Mouse (Mus musculus) cerebellum, adult 11 months (tissue): Measurements from ENCODE around the gene Car4.

Source experiments
- DNase-seq: peaks from one replicate; pipeline ENCODE4 v3.0.0; 2022

Gene Car4

GRCm38 (mm10) chr11:84957591-84958270 lies at the start of gene Car4:
Gene Car4, plus strand, starts transcription at chr11:84957786.
- peak; percentile 74 for DNase-seq

GRCm38 (mm10) chr11:84908480-84908879 lies 49.1 kb upstream of the Car4 start:
- DNase-seq, result no peak

- DNase-seq, result no peak
Measured at GRCm38 (mm10) chr11:84910411-84910810, 47.2 kb upstream of the Car4 start.

DNA sequence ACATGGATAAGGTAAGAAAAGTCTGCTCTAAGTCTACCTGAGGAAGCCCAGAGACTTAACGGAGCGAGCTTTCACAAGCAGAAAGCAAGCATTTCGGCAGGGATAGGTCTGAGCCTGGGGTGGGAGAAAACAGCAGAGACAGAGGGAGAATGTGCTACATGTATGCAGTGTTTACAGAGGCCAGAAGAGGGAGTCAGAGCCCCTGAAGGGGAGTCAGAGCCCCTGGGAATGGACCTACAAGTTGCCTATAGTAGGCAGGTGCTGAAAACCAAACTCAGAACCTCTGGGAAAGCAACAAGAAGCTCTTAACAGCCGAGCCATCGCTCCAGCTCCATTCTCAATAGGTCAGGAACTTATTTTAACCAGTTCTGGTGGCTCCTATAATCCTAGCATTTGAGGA lies 42.9 kb upstream of the Car4 start:
- no peak for DNase-seq

DNA sequence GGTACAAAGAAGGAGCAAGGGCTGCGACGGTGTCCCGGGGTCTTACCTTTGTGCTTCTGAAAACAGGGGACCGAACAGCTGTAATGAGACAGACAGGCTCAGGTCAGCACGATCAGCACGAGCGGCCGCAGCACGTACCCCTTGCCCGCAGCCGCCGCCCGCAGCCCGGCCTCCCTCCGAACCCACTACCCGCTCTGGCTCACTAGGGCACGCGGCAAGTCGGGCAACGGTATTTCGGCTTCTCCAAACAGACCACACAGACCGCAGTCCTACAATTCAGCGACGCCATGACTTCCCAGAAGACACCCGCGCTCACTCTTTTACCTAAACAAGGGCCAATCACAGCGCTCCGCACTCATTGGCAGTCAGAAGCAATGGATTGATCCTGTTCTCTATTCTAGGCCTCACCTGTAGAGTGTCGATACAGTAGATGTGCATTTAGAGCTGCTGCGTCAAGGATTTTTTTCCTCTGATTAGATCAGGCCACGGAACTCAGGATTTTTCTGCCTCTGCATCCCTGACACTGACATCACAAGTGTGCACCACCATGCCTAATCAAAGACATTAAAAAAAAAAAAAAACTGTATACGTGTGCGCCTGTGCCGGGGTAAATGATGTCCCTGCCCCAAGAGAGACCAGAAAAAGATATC lies 41.4 kb upstream of the Car4 start, which contains the start of gene Znhit3:
TSS of gene Znhit3 (minus strand) at position 314 of the 650 bp plus-strand sequence.
- peak; percentile 78 for DNase-seq

- no peak for DNase-seq
Measured at GRCm38 (mm10) chr11:84916703-84917300, 40.8 kb upstream of the Car4 start.

GRCm38 (mm10) chr11:84918425-84918824 lies 39.2 kb upstream of the Car4 start:
- peak; percentile 92 for DNase-seq

GRCm38 (mm10) chr11:84919276-84919675 lies 38.3 kb upstream of the Car4 start:
- peak; percentile 22 for DNase-seq

GRCm38 (mm10) chr11:84919951-84920350 lies 37.6 kb upstream of the Car4 start:
- no peak for DNase-seq

DNA sequence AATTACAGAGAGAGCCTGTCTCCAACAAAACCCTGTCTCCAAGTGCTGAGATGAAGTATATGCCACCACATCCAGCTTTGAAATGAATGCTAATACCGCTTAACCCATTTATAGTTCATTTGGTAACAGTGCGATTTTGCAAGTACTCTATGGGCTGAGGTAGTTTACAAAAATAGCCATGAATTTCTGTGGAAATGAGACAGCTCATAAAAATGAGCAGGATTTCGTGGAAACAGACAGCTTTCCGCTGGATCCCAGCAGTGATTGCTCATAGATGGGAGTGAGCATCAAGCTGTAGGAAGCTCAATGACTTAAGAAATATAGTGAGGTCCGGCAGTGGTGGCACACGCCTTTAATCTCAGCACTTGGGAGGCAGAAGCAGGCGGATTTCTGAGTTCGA lies 36.6 kb upstream of the Car4 start:
- no peak for DNase-seq

GRCm38 (mm10) chr11:84932261-84932660 lies 25.3 kb upstream of the Car4 start:
- DNase-seq, result no peak

DNA sequence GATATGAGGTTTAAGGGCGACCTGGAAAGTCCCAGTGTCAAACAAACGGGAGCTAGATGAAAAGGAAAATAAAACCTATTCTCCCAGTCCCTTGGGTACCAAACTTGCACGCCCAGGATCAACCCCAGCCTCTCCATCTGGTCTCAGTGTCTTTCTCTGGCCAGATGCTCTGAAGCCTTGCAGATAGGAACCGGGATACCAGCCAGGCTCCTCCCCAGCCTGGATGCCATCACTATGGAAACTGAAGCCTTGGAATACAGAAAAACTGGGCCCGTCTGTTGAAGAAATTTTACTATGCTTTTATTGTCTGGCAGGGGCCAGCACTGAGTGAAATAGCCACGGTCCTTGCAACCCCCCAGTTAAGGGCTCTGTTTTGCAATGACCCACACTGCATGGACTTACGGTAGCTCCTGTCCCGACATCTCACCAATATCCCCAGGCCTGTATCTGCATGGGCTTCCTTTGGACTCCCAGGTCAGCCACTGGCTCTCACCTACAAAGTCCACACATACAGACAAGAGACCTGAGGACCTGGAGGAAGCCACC lies 18.0 kb upstream of the Car4 start:
- DNase-seq, result no peak

- no peak for DNase-seq
Measured at GRCm38 (mm10) chr11:84940140-84940539, 17.4 kb upstream of the Car4 start.

DNA sequence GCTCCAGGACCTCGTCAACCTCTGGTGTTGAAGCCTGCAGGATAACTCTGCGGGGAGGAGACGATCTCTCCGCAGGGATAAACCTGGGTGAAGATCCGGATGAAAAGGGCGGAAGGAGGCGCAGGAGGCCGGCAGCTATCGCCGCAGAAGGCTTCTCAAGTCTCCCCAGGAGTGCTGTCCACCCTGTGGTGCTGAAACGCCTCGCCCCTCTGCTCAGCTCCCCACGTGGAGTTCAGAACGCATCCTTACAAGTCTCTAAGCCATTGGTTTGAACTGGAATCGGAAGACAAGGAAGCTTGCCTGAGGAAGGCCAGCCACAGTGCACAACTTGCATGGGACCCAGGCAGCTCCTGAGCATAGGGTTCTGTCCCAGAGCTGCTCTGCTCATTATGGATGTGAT lies 13.6 kb upstream of the Car4 start:
- DNase-seq, result no peak

GRCm38 (mm10) chr11:84944639-84945435 lies 12.7 kb upstream of the Car4 start:
- no peak for DNase-seq

DNA sequence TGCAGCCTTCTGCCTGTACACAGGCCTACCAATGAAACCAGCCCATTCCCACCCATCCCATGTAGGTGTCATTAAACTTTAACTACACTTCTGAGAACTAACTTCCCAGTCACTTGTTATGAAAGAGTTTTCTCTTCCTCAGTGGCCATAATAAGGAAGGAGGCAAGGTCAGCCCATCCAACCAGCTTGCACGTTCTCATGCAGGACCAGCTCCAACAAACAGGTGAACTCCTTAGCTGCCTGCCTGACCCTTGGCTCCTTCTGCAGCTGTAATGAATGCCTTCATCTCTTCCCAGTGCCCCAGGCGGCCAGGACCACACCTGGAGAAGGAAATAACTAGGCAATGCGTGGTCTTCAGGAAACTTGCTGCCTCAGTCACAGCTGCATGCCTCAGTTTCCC lies 11.7 kb upstream of the Car4 start:
- no peak for DNase-seq

DNA sequence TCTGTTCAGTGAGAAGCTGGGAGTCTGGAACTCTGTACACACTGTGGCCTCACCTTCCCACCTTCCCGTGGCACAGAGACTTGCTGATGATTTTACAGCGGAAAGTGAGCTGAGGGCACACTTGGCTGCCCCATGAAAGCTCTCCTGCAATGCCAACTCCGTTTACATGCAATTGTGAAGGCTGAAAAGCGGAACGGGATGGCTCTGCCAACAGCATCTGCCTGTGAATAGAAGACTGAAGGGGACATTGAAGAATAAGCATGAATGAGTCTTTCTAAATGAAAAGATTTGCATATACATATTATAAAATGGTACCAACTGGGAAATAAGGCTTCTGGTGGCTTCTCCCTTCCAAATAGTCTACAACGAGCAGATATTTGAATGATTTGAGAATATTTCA lies 10.4 kb upstream of the Car4 start:
- no peak for DNase-seq

DNA sequence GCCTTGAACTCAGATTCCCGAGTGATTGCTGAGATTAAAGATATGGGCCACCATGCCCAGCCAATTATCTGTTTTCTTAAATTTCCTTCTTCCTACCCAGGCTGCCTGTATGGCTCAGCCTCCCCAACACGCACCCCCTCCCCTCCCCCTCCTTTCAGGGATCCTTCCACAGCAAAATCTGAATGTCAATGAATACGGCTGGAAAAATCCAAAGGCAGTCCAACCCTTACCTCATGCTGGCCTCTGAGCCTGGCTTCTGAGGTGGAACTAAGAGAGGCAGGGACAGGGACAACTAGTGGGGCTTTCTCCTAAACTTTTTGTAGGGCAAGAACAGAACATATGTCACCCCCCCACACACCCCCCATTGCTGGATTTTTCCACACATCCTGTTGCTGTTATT lies 9.5 kb upstream of the Car4 start:
- DNase-seq, result no peak

- no peak for DNase-seq
Measured at GRCm38 (mm10) chr11:84948526-84948925, 9.1 kb upstream of the Car4 start.

DNA sequence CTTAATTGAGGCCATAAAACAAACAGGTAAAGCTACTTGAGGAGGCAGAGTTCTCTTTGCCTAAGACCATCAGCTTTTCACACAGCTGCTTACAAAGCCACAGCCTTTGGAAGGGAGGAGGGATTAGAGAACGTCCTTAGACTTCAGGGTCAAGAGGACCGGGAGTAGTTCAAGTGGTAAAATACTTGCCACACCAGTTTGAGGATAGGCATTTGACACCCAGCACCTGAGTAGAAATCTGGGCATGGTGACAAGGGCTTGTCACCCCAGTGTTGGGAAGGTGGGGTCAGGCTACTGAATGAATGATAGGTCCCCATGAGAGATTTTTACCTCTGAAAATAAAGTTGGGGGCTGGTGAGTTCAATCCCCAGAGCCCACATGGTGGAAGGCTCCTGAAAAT lies 5.0 kb upstream of the Car4 start:
- no peak for DNase-seq

GRCm38 (mm10) chr11:84956400-84956799 lies 1.2 kb upstream of the Car4 start:
- DNase-seq, result no peak

DNA sequence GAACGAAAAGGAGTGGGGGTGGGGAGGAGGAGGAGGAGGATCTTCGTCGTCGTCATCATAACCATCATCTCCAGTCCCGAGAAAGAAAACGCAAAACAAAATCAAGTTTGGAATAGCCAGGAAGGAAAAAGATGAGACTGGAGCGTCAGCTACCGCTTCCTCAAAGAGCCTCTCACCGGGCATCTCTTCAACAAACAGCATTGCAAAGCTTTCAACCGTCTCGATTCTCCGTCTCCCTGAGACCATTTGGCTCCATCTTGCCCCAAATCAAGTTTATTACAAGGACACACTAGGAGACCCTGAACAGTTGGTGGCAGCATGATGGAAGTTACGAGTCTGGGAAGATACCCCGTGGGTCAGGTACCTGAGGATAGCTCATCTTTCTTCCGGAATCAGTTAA lies 415 bp upstream of the Car4 start:
- no peak for DNase-seq

DNA sequence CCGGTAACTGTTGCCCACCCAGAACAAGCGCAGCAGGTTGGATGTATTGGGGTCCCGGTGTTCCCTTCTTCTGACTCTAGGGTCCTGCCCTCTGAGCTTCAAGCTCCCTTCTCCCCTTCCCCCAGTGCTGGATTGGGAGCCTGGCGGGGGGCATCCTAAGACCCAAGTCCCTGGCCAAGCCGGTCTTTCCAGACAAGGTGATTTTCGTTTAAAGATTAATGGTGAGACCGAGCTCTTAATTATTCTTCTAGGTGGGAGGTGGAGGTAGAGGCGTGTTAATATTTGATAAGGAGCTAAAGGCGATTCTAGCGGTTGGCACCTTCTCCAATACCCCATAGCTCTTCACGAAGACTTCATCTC lies 665 bp downstream of the Car4 start:
- DNase-seq, result no peak
